Mouse (Mus musculus) C2C12 (cell line): ENCODE measurements around the gene Rcor2. TPM values are rescaled to one million over a fixed set of nuclear protein-coding genes. Genes with fewer than 3 reads are reported as not detected.

Experiments
- H3K27me3 ChIP-seq: one replicate; pipeline ENCODE4 v1.6.1; 2011; ENCODE audit not compliant: control insufficient read depth, insufficient read depth, insufficient read length
- H3K36me3 ChIP-seq: one replicate; pipeline ENCODE4 v1.6.1; 2011; ENCODE audit not compliant: control insufficient read depth, insufficient read depth
- H3K4me3 ChIP-seq: one replicate; pipeline ENCODE4 v1.5.1; 2011; ENCODE audit warnings: mild to moderate bottlenecking, control low read depth; ENCODE audit not compliant: poor library complexity, insufficient read depth, severe bottlenecking
- H3K79me2 ChIP-seq: one replicate; pipeline ENCODE4 v1.6.1; 2011; ENCODE audit not compliant: control insufficient read depth, insufficient read depth
- H3K79me3 ChIP-seq: one replicate; pipeline ENCODE4 v1.6.1; 2011; ENCODE audit warnings: low read depth, control low read depth
- H3ac ChIP-seq: one replicate; pipeline ENCODE3; 2011; ENCODE audit warnings: low read depth; ENCODE audit not compliant: control insufficient read depth, insufficient read length
- CEBPB ChIP-seq: IDR thresholded peaks from one replicate; pipeline ENCODE4 v1.6.1; 2011; ENCODE audit warnings: low read depth, mild to moderate bottlenecking, control low read depth, moderate library complexity
- CTCF ChIP-seq: IDR thresholded peaks from one replicate; pipeline ENCODE4 v1.5.1; 2011; ENCODE audit not compliant: control insufficient read depth, insufficient read depth, insufficient read length
- FOSL1 ChIP-seq: IDR thresholded peaks from one replicate; pipeline ENCODE4 v1.8.0; 2011; ENCODE audit warnings: mild to moderate bottlenecking, low read length; ENCODE audit not compliant: poor library complexity, insufficient read depth, severe bottlenecking
- MAX ChIP-seq: IDR thresholded peaks from one replicate; pipeline ENCODE4 v1.6.1; 2011; ENCODE audit warnings: mild to moderate bottlenecking, control low read depth
- MYOD1 ChIP-seq: IDR thresholded peaks from one replicate; pipeline ENCODE4 v1.6.1; 2011; ENCODE audit warnings: low read depth; ENCODE audit not compliant: control insufficient read depth, insufficient read length
- MYOG ChIP-seq: IDR thresholded peaks from one replicate; pipeline ENCODE4 v1.6.1; 2011; ENCODE audit not compliant: control insufficient read depth, insufficient read length; ENCODE audit errors: extremely low read depth
- USF1 ChIP-seq: IDR thresholded peaks from one replicate; pipeline ENCODE4 v1.6.1; 2011; ENCODE audit warnings: low read depth, mild to moderate bottlenecking, control low read depth, moderate library complexity
- polyA plus RNA-seq: library from polyadenylated mRNA; unstranded; fragments of >200 nt; fragmentation: generic; extraction: Trizol; gene quantifications from one replicate; pipeline ENCODE4 v1.2.1, GENCODE M21; 2012; ENCODE audit warnings: missing spikeins

The Rcor2 gene
- polyA plus RNA-seq, 1 experiment = 21.0 TPM

DNA sequence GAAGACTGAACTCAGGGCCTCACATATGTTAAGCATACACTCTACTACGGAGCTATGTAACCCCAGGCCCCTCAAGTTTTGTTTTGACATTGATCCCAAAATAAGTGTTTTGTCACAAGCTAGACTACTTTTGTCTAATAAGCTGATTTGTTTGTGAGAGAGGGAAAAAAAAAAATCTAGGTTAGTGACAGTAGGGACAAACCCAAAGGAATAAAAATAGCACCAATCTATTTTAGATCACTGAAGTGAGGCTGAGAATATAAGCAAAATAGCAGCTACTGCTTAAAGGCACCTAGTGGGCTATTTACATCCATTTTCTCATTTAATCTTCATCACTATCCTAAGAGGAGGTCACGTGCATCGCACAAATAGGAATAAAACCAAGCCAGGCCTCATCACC lies 27.6 kb upstream of the Rcor2 start:
- H3ac ChIP-seq = no peak overlapping the region
- peaks cover 64% of the 10 kb centered on the region for H3K79me2 ChIP-seq
- H3K36me3 ChIP-seq = peaks cover 23% of the 10 kb centered on the region
- H3K27me3 ChIP-seq = no peaks in the 10 kb centered on the region
- peak overlapping the region; percentile 80 for H3K4me3 ChIP-seq
- peaks cover 39% of the 10 kb centered on the region for H3K79me3 ChIP-seq
- TF ChIP-seq CEBPB (no peak), USF1 (no peak), MYOG (no peak), CTCF (no peak), MYOD1 (no peak), MAX (no peak), FOSL1 (no peak)

DNA sequence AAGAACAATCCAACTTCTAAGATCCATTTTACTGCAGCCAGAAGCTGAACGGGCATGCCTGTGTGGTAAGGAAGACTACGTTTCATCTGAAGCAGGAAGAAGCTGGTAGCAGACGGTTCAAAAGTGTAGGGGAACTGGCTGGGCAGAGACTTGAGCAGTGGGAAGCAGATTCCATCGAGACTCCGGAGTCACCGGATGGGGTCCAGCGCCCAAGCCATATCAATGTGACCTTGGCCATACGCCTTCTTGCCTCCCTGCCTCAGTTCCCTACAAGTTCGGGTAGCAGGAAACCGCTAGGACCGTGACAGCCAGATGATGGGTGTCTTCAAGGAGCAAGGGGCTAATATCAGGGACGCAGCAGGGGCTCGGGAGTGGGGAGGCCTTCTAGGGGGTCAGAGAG lies 26.8 kb upstream of the Rcor2 start:
- H3K36me3 ChIP-seq = peaks cover 23% of the 10 kb centered on the region
- H3K27me3 ChIP-seq = no peaks in the 10 kb centered on the region
- TF ChIP-seq CEBPB = no peak
- TF ChIP-seq USF1 = no peak
- no peak for TF ChIP-seq MAX
- no peak for TF ChIP-seq FOSL1
- TF ChIP-seq MYOG = no peak
- no peak for TF ChIP-seq CTCF
- H3ac ChIP-seq = peak overlapping the region; percentile 73
- peaks cover 57% of the 10 kb centered on the region for H3K79me2 ChIP-seq
- H3K4me3 ChIP-seq = peak overlapping the region; percentile 80
- H3K79me3 ChIP-seq = peaks cover 39% of the 10 kb centered on the region

DNA sequence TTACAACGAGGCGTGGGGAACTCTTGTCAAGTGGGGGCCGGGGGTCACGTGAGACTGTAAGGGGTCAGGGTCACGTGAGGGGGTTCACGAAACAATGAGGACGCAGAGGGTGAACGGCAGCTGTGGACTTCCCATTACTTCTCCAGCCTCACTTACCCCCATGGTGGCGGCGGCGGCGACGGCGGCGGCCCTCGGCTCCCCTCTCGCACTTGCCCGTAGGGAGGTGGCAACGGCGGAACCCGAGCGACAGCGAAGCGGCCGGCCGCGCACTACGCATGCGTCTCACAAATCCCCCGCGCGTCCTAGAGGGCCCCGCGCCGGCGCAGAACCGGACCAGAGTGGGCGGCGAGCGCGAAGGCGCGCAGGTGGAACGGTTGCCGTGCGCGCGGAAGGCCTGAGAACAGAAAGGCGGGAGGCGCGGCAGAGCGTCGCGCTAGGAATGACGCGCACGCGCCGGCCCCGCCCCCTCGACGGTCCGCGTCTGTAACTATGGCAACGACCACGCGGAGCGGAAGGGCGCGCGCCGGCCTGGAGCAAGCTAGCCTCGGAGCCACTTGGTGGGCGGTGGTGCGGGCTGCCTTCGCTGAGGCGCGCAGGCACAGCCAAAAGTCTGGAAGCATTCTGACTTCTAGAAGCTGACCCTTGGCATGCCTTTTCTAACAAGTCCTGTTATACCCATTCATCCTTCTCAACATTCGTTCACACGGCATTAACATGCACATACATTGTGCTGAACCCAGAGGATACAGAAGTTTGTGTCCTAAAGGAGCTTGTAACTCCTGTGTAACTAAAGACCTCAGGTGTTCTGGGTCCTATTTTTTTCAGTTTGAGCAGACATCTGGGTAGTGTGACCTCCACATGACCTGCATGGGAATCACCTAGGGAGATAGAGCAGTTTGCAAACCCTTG lies 26.1 kb upstream of the Rcor2 start, which contains the start of gene Naa40:
Gene Naa40, minus strand, starts transcription at position 402 of the 909 bp plus-strand sequence.
- Histone ChIP-seq H3K4me3 (peak within 1 kb of the TSS; percentile 80), H3ac (peak within 1 kb of the TSS; percentile 73), H3K36me3 (peaks cover 21% of the 10 kb centered on the region), H3K27me3 (no peaks in the 10 kb centered on the region), H3K79me3 (peaks cover 36% of the 10 kb centered on the region), H3K79me2 (peaks cover 49% of the 10 kb centered on the region)
- peak; percentile 67 for TF ChIP-seq MAX
- no peak for TF ChIP-seq CEBPB
- TF ChIP-seq USF1 = peak; percentile 93

DNA sequence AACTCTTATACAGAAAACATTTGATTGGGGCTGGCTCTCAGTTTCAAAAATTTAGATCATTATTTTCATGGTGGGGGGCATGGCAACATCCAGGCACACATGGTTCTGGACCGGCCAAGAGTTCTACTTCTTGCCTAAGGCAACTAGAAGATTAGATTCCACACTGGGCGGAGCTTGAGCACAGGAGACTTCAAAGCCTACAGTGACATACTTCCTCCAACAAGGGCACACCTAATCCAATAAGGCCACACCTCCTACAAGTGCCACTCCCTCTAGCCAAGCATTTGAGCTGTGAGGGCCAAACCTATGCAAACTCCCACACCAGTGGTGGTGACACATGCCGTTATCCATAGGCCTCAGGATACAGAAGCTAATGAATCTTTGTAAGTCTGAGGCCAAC lies 21.1 kb upstream of the Rcor2 start:
- no peaks in the 10 kb centered on the region for H3K79me3 ChIP-seq
- H3ac ChIP-seq = no peak overlapping the region
- H3K4me3 ChIP-seq = no peak overlapping the region
- no peaks in the 10 kb centered on the region for H3K36me3 ChIP-seq
- no peaks in the 10 kb centered on the region for H3K27me3 ChIP-seq
- TF ChIP-seq CEBPB (no peak), MYOD1 (no peak), MYOG (no peak), MAX (no peak), USF1 (no peak), CTCF (no peak), FOSL1 (no peak)
- no peaks in the 10 kb centered on the region for H3K79me2 ChIP-seq

DNA sequence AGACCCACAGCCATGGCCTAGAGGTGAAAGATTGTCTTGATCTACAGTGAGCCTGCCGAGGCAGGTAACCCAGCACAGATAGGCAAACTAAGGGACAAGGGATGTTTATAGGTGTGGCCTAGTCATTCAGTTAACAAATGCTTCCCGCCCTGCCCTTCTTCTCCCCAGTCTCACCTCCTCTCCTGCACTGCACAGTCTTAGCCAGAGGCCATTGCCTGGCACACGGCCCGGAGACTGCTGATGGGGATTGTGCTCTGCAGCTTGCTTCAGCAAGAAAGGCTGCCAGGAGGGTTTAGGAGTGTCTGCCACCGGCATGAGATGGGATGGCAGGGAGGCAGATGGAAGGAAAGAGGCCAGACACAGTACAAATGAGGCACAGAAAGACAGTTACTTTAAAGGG lies 9.2 kb upstream of the Rcor2 start:
- H3ac ChIP-seq = no peak overlapping the region
- no peak for TF ChIP-seq USF1
- TF ChIP-seq MYOG = no peak
- TF ChIP-seq CTCF = no peak
- no peak for TF ChIP-seq MAX
- TF ChIP-seq FOSL1 = no peak
- TF ChIP-seq CEBPB = no peak
- TF ChIP-seq MYOD1 = no peak
- H3K36me3 ChIP-seq = no peaks in the 10 kb centered on the region
- H3K79me2 ChIP-seq = no peaks in the 10 kb centered on the region
- no peak overlapping the region for H3K4me3 ChIP-seq
- H3K79me3 ChIP-seq = no peaks in the 10 kb centered on the region
- no peaks in the 10 kb centered on the region for H3K27me3 ChIP-seq

DNA sequence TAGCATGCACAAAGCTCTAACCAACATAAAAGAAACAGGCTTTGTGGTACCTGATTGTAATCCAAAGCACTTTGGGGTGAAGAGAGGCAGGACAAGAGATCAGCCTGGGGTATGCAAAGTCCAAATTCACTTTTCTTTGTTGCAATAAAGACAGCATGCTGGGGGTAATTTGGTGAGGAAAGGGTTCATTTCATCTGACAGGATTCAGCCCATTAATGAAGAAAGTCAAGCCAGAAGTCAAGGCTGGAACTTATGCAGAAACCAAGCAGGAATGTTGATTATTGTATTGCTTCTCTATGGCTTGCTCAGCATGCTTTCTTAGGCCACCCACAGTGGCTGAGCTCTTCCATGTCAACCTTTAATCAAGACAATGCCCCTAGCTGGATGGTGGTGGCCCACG lies 5.6 kb upstream of the Rcor2 start:
- no peak overlapping the region for H3ac ChIP-seq

More for the DNA sequence above, 5.6 kb upstream of the Rcor2 start:
- Histone ChIP-seq H3K27me3 (no peaks in the 10 kb centered on the region), H3K79me2 (no peaks in the 10 kb centered on the region), H3K36me3 (no peaks in the 10 kb centered on the region), H3K4me3 (no peak overlapping the region), H3K79me3 (no peaks in the 10 kb centered on the region)
- TF ChIP-seq CTCF (no peak), FOSL1 (no peak), MYOD1 (no peak), MYOG (no peak), MAX (no peak), CEBPB (no peak), USF1 (no peak)
